Mouse (Mus musculus): Measurements from ENCODE around the gene Rasgef1b.

- TF ChIP-seq CTCF (IDR thresholded peaks at IDR 0.05; ENCODE audit: insufficient read depth, low read length) = no peak
- TF ChIP-seq POLR2A (IDR thresholded peaks at IDR 0.05; ENCODE audit: borderline replicate concordance, extremely low read depth, low read depth, low read length) = no peak
These were observed 30.0 kb upstream of the Rasgef1b start for GRCm38 (mm10) chr5:99758859-99759258.
